ENCODE assay signal across 14 mouse cellular contexts in genomic region chr17:47219846-47220245, GRCm38 (mm10).
"Had no signal": no experiment of that assay in that cellular context is flagged by ENCODE, and none has a peak within 500 bp of the region (broad histone marks: within the 10 kb centered on the region; RNA-seq: fewer than 3 reads in every experiment).

No protein-coding gene starts in this region.

- H3K27me3 ChIP-seq: megakaryocyte, embryonic 14.5 days; midbrain, embryonic 13.5 days; neural tube, embryonic 12.5 days had no signal

- ATAC-seq: midbrain, embryonic 13.5 days; midbrain, embryonic 16.5 days had no signal

- H3K4me1 ChIP-seq: midbrain, embryonic 13.5 days; neural tube, embryonic 12.5 days had no signal

- H3K9me3 ChIP-seq: megakaryocyte, embryonic 14.5 days; midbrain, embryonic 13.5 days; neural tube, embryonic 12.5 days had no signal

- H3K4me2 ChIP-seq: lung, embryonic 14.5 days; midbrain, embryonic 11.5 days; midbrain, embryonic 13.5 days; neural tube, embryonic 12.5 days had no signal

- H3K9ac ChIP-seq: liver, embryonic 14.5 days; lung, embryonic 14.5 days; midbrain, embryonic 13.5 days; neural tube, embryonic 12.5 days had no signal

- H3K27ac ChIP-seq: liver, embryonic 14.5 days; midbrain, embryonic 13.5 days; neural tube, embryonic 12.5 days had no signal

- H3K36me3 ChIP-seq: neural tube, embryonic 12.5 days had no signal

- DNase-seq: lung, embryonic 14.5 days; lung, postnatal 14 days; lung, postnatal 4 days; right cerebral cortex, postnatal 14 days; spleen, adult 18-20 months; thymus, adult 18-20 months; thymus, postnatal 14 days; thymus, postnatal 36 days had no signal

- H3K4me3 ChIP-seq: megakaryocyte, embryonic 14.5 days; midbrain, embryonic 13.5 days; neural tube, embryonic 12.5 days had no signal
